Comparison of ENCODE assay signal across 14 mouse cellular contexts in genomic region chr17:85685689-85686281, GRCm38 (mm10). TPM values are rescaled to one million over a fixed set of nuclear protein-coding genes. Genes with fewer than 3 reads are reported as not detected.
A peak's percentile ranks its signal among the peaks of the same experiment; 100 is the strongest.
DNase-seq lines count a peak whose midpoint lies in the region; ATAC-seq and TF ChIP-seq lines count a peak whose summit lies in the region.
"Had no signal": no experiment of that assay in that cellular context is flagged by ENCODE, and none has a peak within 500 bp of the region (broad histone marks: within the 10 kb centered on the region; RNA-seq: fewer than 3 reads in every experiment).

No protein-coding gene starts in this region.

- H3K4me2 ChIP-seq in forebrain, embryonic 11.5 days (ENCODE audit: low read depth, low read length, severe bottlenecking), result no peak overlapping the region
- no peak overlapping the region for H3K4me2 ChIP-seq in forebrain, embryonic 15.5 days (replicated peaks)
- peak overlapping the region; percentile 44; the same call in 1 of the 2 replicates for H3K4me2 ChIP-seq in kidney, postnatal 0 days (ENCODE audit: low read length)
- H3K4me2 ChIP-seq in embryonic facial prominence, embryonic 14.5 days (ENCODE audit: low read depth, low read length), result peak overlapping the region; percentile 72
- H3K4me2 ChIP-seq: liver, embryonic 15.5 days had no signal

- H3K4me3 ChIP-seq in forebrain, embryonic 11.5 days (ENCODE audit: low read depth, low read length), result peak overlapping the region; percentile 42
- H3K4me3 ChIP-seq in forebrain, embryonic 15.5 days, result no peak overlapping the region
- H3K4me3 ChIP-seq in kidney, postnatal 0 days (replicated peaks; ENCODE audit: low read depth, low read length), result peak overlapping the region; percentile 53
- peak overlapping the region; percentile 66 for H3K4me3 ChIP-seq in embryonic facial prominence, embryonic 14.5 days (ENCODE audit: low read depth, low read length)
- H3K4me3 ChIP-seq: liver, embryonic 15.5 days had no signal

- H3K9ac ChIP-seq in forebrain, embryonic 11.5 days (ENCODE audit: low read length), result peak overlapping the region; percentile 43
- H3K9ac ChIP-seq in forebrain, embryonic 15.5 days (replicated peaks), result no peak overlapping the region
- peak overlapping the region; percentile 53 for H3K9ac ChIP-seq in kidney, postnatal 0 days (ENCODE audit: low read depth, low read length)
- H3K9ac ChIP-seq in embryonic facial prominence, embryonic 14.5 days (ENCODE audit: low read depth, low read length), result peak overlapping the region; percentile 92
- H3K9ac ChIP-seq: liver, embryonic 15.5 days had no signal

- peaks cover 11% of the 10 kb centered on the region for H3K4me1 ChIP-seq in forebrain, embryonic 11.5 days (replicated peaks; ENCODE audit: control insufficient read depth, insufficient read depth, low read length)
- peaks cover 24% of the 10 kb centered on the region for H3K4me1 ChIP-seq in forebrain, embryonic 15.5 days
- H3K4me1 ChIP-seq in kidney, postnatal 0 days (replicated peaks; ENCODE audit: insufficient read depth, low read length), result peaks cover 9% of the 10 kb centered on the region; the same call in 1 of the 2 replicates
- peaks cover 8% of the 10 kb centered on the region for H3K4me1 ChIP-seq in embryonic facial prominence, embryonic 14.5 days (ENCODE audit: control insufficient read depth, insufficient read depth, low read length)
- H3K4me1 ChIP-seq: liver, embryonic 15.5 days had no signal

- no peak for DNase-seq in forebrain, embryonic 11.5 days (ENCODE audit: low spot score)
- no peak for DNase-seq in kidney, postnatal 0 days (ENCODE audit: low spot score)
- no peak for DNase-seq in kidney, adult 18-20 months
- no peak for DNase-seq in embryonic facial prominence, embryonic 14.5 days (ENCODE audit: low spot score)
- peak; percentile 36 for DNase-seq in retina, embryonic 14.5 days (ENCODE audit: low spot score)
- DNase-seq in ovary, postnatal 10 days (ENCODE audit: low spot score), result no peak
- DNase-seq in cerebellum, adult 11 months, result no peak
- DNase-seq: adrenal gland, postnatal 10 days; cerebellum, adult 11-12 months; thymus, postnatal 36 days had no signal

- H3K9me3 ChIP-seq in forebrain, embryonic 11.5 days (ENCODE audit: control insufficient read depth, low read length), result no peaks in the 10 kb centered on the region
- no peaks in the 10 kb centered on the region for H3K9me3 ChIP-seq in forebrain, embryonic 15.5 days
- H3K9me3 ChIP-seq in kidney, postnatal 0 days (replicated peaks; ENCODE audit: low read length), result no peaks in the 10 kb centered on the region
- no peaks in the 10 kb centered on the region for H3K9me3 ChIP-seq in embryonic facial prominence, embryonic 14.5 days (ENCODE audit: control insufficient read depth, low read length)
- H3K9me3 ChIP-seq: liver, embryonic 15.5 days had no signal

- 2% methylated on average over 11 of the region's 11 CpGs for WGBS in forebrain, embryonic 11.5 days
- WGBS in forebrain, embryonic 15.5 days, result 4% methylated on average over 11 of the region's 11 CpGs
- WGBS in kidney, postnatal 0 days, result 10% methylated on average over 11 of the region's 11 CpGs
- 15% methylated on average over 11 of the region's 11 CpGs for WGBS in embryonic facial prominence, embryonic 14.5 days

- no peak for ATAC-seq in forebrain, embryonic 11.5 days (replicated peaks; ENCODE audit: low FRiP score)
- ATAC-seq in forebrain, embryonic 15.5 days (replicated peaks), result no peak
- no peak for ATAC-seq in kidney, postnatal 0 days (replicated peaks; ENCODE audit: low FRiP score, low read depth)
- ATAC-seq in embryonic facial prominence, embryonic 14.5 days (ENCODE audit: low read depth), result no peak
- ATAC-seq: inflammation-experienced regulatory T-cells, adult 6 months had no signal

- no peak overlapping the region for H3K27ac ChIP-seq in forebrain, embryonic 11.5 days (ENCODE audit: low read depth, low read length)
- H3K27ac ChIP-seq in forebrain, embryonic 15.5 days (replicated peaks), result no peak overlapping the region
- H3K27ac ChIP-seq in kidney, postnatal 0 days, result no peak overlapping the region
- peak overlapping the region; percentile 90 for H3K27ac ChIP-seq in embryonic facial prominence, embryonic 14.5 days (replicated peaks; ENCODE audit: low read depth, low read length)
- H3K27ac ChIP-seq: liver, embryonic 15.5 days had no signal

- no peak for TF ChIP-seq CTCF in kidney, postnatal 0 days (IDR thresholded peaks at IDR 0.05; ENCODE audit: low read depth)

- no peaks in the 10 kb centered on the region for H3K36me3 ChIP-seq in forebrain, embryonic 11.5 days (ENCODE audit: control insufficient read depth, insufficient read depth, low read length)
- H3K36me3 ChIP-seq in forebrain, embryonic 15.5 days, result no peaks in the 10 kb centered on the region
- no peaks in the 10 kb centered on the region for H3K36me3 ChIP-seq in kidney, postnatal 0 days (ENCODE audit: insufficient read depth, low read length)
- H3K36me3 ChIP-seq in embryonic facial prominence, embryonic 14.5 days (ENCODE audit: control insufficient read depth, insufficient read depth, low read length), result peaks cover 9% of the 10 kb centered on the region
- H3K36me3 ChIP-seq: liver, embryonic 15.5 days had no signal

- peaks cover 90% of the 10 kb centered on the region for H3K27me3 ChIP-seq in forebrain, embryonic 11.5 days (ENCODE audit: control insufficient read depth, insufficient read depth, low read length)
- peaks cover 90% of the 10 kb centered on the region for H3K27me3 ChIP-seq in forebrain, embryonic 15.5 days
- H3K27me3 ChIP-seq in kidney, postnatal 0 days (ENCODE audit: insufficient read depth, low read length), result peaks cover 81% of the 10 kb centered on the region
- H3K27me3 ChIP-seq in embryonic facial prominence, embryonic 14.5 days (replicated peaks; ENCODE audit: control insufficient read depth, insufficient read depth, low read length), result peaks cover 71% of the 10 kb centered on the region

RNA-seq across cellular contexts. Expression of gene Six2, which starts 2.3 kb away (rescaled TPM):
- polyA plus RNA-seq in forebrain, embryonic 11.5 days (2014; fragmentation: Nextera tagmentation; extraction: Ambion mirVana), result 12.5 and 12.6 TPM in 2 replicates
- 0.08 and 0.49 TPM in 2 replicates for polyA plus RNA-seq in forebrain, embryonic 15.5 days (2015; fragmentation: Nextera tagmentation; extraction: Ambion mirVana)
- 11.2 and 18.9 TPM in 2 replicates for polyA plus RNA-seq in kidney, postnatal 0 days (2015; fragmentation: Nextera tagmentation; extraction: Ambion mirVana)
- 12.5 and 13.2 TPM in 2 replicates for polyA plus RNA-seq in embryonic facial prominence, embryonic 14.5 days (2014; fragmentation: Nextera tagmentation; extraction: Ambion mirVana)
- polyA plus RNA-seq: gonadal fat pad, adult 2 months; inflammation-experienced regulatory T-cells, adult 6 months; liver, embryonic 15.5 days had no signal

Comparison
In these comparisons a context has a peak if more than half of its experiments do, and no peak if none do; other contexts are left out.
1. H3K4me2 ChIP-seq: peak in kidney, postnatal 0 days (single experiment) and embryonic facial prominence, embryonic 14.5 days (single experiment); none in forebrain, embryonic 11.5 days (single experiment) and forebrain, embryonic 15.5 days (single experiment).